Mouse (Mus musculus): ENCODE results near the gene Olfr1031. TPM values are rescaled to one million over a fixed set of nuclear protein-coding genes. Genes with fewer than 3 reads are reported as not detected.
"Not testable (repeated sequence)": the region's sequence is repeated elsewhere in the genome, so short reads cannot be mapped to it uniquely, and the experiment has no call there.

The Olfr1031 gene
- total RNA-seq (2022) = not detected

- no peak for DNase-seq (ENCODE audit: low spot score in 2 of 2)
These were observed at the start of gene Olfr1031 for GRCm38 (mm10) chr2:85990004-85990403. Olfr1031 (plus strand) TSS chr2:85990304.

GRCm38 (mm10) chr2:85950137-85950536, 40.0 kb upstream of the Olfr1031 start, which contains the start of gene Olfr1028:
Olfr1028 (plus strand) TSS chr2:85950437.
- no peak for DNase-seq (ENCODE audit: low spot score in 2 of 2)

DNA sequence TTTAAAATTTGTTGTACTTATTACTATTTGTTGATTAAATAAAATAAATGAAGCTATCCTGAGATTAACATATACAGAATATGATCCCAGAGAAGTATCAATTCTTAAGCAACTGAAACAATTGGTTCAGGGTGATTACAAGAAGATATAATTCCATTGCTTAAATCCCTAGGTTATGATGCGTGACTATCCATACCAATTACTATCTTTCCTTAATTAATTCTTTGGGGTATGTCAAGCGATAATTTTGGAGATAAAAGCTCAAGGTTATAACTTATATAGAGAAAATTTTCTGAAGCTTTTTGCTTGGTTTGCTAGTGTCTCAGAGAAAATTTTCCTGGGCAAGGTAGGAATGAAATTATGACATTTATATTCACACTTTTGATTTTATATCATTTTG, 16.5 kb upstream of the Olfr1031 start, which contains the start of gene Olfr1029:
Gene Olfr1029, plus strand, starts transcription at position 301 of the 400 bp plus-strand sequence.
- DNase-seq (ENCODE audit: low spot score in 2 of 2) = no peak

- no peak for DNase-seq (ENCODE audit: low spot score in 2 of 2)
These were observed 11.1 kb upstream of the Olfr1031 start, which contains the start of gene Olfr1030 for GRCm38 (mm10) chr2:85978976-85979375. Olfr1030 (plus strand) TSS chr2:85979276.

- no peak for DNase-seq (ENCODE audit: low spot score in 2 of 2)
These were observed 15.1 kb downstream of the Olfr1031 start, which contains the start of gene Olfr1032 for GRCm38 (mm10) chr2:86005240-86005639. Olfr1032 (plus strand) TSS chr2:86005540.

- DNase-seq (ENCODE audit: low spot score in 2 of 2) = not testable (repeated sequence)
These were observed 30.3 kb downstream of the Olfr1031 start, which contains the start of gene Olfr1033 for GRCm38 (mm10) chr2:86020406-86020805. Olfr1033 (plus strand) TSS chr2:86020633.

DNA sequence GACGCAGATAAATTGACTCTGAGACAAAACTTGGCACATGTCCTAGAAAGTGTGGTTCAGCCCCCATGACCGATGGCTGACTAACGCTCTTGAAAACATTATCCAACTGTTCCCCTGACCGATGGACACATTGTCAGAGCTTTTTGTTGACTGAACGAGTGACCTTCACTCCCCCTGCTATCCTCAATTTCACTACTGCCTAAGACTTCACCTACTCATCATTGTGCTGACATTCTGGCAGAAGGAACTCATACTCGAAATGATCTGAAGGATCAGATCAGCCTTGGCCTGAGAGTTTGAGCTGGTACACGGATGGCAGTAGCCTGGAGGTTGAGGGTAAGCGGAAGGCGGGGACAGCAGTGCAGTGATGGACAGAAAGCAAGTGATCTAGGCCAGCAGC, 31.4 kb downstream of the Olfr1031 start:
- not testable (repeated sequence) for DNase-seq (ENCODE audit: low spot score in 2 of 2)

Other genes with a start within 250 kb of the Olfr1031 start
- gene Olfr1012, start 227.5 kb upstream of the Olfr1031 start, total RNA-seq (2022) = not detected
- gene Olfr1013, start 223.2 kb upstream of the Olfr1031 start, total RNA-seq (2022) = not detected
- gene Olfr1014, start 217.6 kb upstream of the Olfr1031 start, total RNA-seq (2022) = not detected
- not detected for gene Olfr1015, start 208.3 kb upstream of the Olfr1031 start, total RNA-seq (2022)
- gene Olfr1016, start 187.8 kb upstream of the Olfr1031 start, total RNA-seq (2022) = not detected
- gene Olfr1018, start 171.8 kb upstream of the Olfr1031 start, total RNA-seq (2022) = not detected
- gene Olfr1019, start 144.8 kb upstream of the Olfr1031 start, total RNA-seq (2022) = not detected
- gene Olfr1020, start 143.3 kb upstream of the Olfr1031 start, total RNA-seq (2022) = not detected
- not detected for gene Olfr1022, start 121.7 kb upstream of the Olfr1031 start, total RNA-seq (2022)
- not detected for gene Olfr1023, start 104.7 kb upstream of the Olfr1031 start, total RNA-seq (2022)
- not detected for gene Olfr1024, start 85.3 kb upstream of the Olfr1031 start, total RNA-seq (2022)
- not detected for gene Olfr1025-ps1, start 75.1 kb upstream of the Olfr1031 start, total RNA-seq (2022)
- gene Olfr1026, start 68.7 kb upstream of the Olfr1031 start, total RNA-seq (2022) = not detected
- gene Olfr1028, start 39.9 kb upstream of the Olfr1031 start, total RNA-seq (2022) = not detected
- gene Olfr1029, start 16.4 kb upstream of the Olfr1031 start, total RNA-seq (2022) = not detected
- gene Olfr1030, start 11.0 kb upstream of the Olfr1031 start, total RNA-seq (2022) = not detected
- not detected for gene Olfr1032, start 15.2 kb downstream of the Olfr1031 start, total RNA-seq (2022)
- gene Olfr1033, start 30.3 kb downstream of the Olfr1031 start, total RNA-seq (2022) = not detected
- not detected for gene Olfr1034, start 55.6 kb downstream of the Olfr1031 start, total RNA-seq (2022)
- not detected for gene Olfr1036, start 83.7 kb downstream of the Olfr1031 start, total RNA-seq (2022)
- gene Olfr1037, start 97.1 kb downstream of the Olfr1031 start, total RNA-seq (2022) = not detected
- gene Olfr1039, start 145.6 kb downstream of the Olfr1031 start, total RNA-seq (2022) = under 1 TPM in 1 of 4 experiments, not detected in 3; 0.11 TPM
- gene Olfr1040, start 156.4 kb downstream of the Olfr1031 start, total RNA-seq (2022) = not detected
- not detected for gene Olfr1042, start 171.5 kb downstream of the Olfr1031 start, total RNA-seq (2022)
- gene Olfr1043, start 177.2 kb downstream of the Olfr1031 start, total RNA-seq (2022) = not detected
- gene Olfr1044, start 187.5 kb downstream of the Olfr1031 start, total RNA-seq (2022) = not detected
- gene Olfr52, start 195.4 kb downstream of the Olfr1031 start, total RNA-seq (2022) = not detected
- not detected for gene Olfr1045, start 212.7 kb downstream of the Olfr1031 start, total RNA-seq (2022)
- gene Olfr1046, start 229.0 kb downstream of the Olfr1031 start, total RNA-seq (2022) = not detected
- not detected for gene Olfr1047, start 241.1 kb downstream of the Olfr1031 start, total RNA-seq (2022)
- not detected for gene Olfr1048, start 250.0 kb downstream of the Olfr1031 start, total RNA-seq (2022)